Mouse (Mus musculus) liver, adult 2 months (tissue): ENCODE data around the gene Colq.

Experiments
- CTCF ChIP-seq: fragments of 200-500 bp; IDR thresholded peaks from 2 replicates; pipeline ENCODE4 v1.5.1; 2011; ENCODE audit warnings: low read depth, low read length, control low read depth
- POLR2A ChIP-seq: fragments of 200-500 bp; IDR thresholded peaks from 2 replicates; pipeline ENCODE4 v1.6.1; 2011; ENCODE audit warnings: low read length, control low read depth; ENCODE audit not compliant: insufficient read depth; ENCODE audit errors: extremely low read depth

DNA sequence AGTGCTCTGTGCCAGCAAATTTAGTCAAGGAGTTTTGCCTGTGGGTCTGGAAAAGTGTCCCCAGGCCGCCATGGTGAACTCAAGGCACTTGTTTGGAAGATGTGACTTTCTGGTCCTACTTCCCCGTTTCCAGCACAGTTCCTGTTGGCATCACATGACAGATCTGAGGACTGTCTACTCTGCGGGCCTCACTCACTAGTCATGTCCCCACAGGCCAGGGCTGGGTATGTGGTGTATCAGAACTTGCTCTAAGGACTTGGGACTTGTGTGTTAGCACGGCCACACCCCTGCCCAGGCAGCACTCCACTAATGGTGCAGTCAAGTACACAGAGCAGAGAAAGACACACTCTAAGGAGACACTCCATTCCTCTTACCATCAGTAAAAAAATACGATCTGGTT, 108.7 kb downstream of the Colq start:
- TF ChIP-seq CTCF (no peak), POLR2A (no peak)
